Mouse (Mus musculus) frontal cortex, postnatal 10 days (tissue): ENCODE measurements around the gene Ccdc177.
"Not testable (repeated sequence)": the region's sequence is repeated elsewhere in the genome, so short reads cannot be mapped to it uniquely, and the experiment has no call there.

Experiments used
- DNase-seq, 2 experiments: peaks; one replicate each; pipeline ENCODE4 v3.0.0; 2022; ENCODE audit warnings: low spot score in 2 of 2, mixed read lengths in 1 of 2

Ccdc177 gene

DNA sequence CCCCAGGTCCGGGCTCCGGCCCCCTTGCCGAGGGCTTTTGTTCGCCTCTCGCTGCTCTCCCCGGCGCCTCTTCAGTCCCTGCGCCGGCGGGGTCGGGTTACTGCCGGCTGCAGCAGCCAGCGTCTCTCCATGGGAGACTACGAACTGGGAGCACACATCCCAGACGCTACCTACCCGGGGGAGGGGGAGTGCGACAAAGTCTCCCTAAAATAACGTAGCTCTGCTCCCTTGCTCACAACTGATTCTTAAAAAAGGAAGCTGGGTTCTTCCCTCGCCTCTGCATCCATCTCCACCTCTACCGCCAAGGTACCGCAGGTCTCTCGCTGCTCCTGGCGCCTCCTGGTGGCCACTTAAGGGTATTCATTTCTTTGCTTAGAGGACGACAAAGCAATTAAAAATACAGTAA is at the start of gene Ccdc177:
Ccdc177 (minus strand) TSS at position 292 of the 406 bp plus-strand sequence.
- peak; percentile 79 to 85 for DNase-seq

DNA sequence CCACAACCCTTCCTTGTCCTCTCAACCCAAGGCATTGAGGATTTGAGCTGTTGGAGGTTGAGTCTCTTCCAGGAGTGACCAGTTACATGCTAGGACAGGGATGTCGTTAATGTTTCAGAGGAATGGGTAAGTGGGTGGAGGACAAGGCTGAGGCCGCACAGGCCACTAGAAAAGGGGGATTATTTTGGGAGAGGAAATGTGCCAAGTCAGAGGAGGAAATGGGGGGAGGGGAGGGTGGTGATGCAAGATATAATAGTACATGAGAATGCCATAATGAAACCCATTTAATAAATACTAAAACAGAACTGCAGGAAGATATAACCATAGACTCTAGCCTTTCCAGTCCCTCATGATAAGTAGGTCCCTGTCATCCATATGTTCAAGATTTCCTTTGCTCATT is 49.5 kb upstream of the Ccdc177 start:
- DNase-seq, result no peak

DNA sequence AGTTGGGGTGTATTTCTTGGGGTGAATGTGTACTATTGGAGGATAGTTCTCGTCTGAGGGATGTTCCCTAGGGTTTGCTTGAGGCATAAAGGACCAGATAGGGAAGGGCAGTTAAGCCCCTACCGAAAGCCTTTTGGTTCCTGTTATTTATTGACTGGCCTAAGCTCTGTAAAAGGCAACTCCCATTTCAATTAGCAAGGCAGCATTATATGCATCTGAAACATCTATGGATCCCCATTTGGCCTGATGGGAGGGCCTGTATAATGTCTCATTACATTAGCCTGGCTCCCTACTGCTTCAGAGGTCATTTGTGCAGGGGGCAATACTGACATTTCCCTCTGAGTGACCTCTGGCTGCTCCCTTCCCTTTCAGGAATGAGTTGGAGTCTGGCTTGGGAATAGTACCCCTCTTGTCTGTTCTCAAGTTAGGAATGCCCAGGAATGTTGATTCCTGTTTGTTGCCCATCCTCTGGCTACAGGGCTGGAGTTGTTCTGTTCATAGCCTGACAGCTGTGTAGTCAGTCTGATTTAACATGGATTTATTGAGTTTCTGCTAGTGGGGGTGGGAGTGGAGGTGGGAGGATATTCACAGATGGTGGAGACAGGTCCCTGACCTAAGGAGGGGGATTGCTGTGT is 47.1 kb upstream of the Ccdc177 start:
- no peak for DNase-seq

DNA sequence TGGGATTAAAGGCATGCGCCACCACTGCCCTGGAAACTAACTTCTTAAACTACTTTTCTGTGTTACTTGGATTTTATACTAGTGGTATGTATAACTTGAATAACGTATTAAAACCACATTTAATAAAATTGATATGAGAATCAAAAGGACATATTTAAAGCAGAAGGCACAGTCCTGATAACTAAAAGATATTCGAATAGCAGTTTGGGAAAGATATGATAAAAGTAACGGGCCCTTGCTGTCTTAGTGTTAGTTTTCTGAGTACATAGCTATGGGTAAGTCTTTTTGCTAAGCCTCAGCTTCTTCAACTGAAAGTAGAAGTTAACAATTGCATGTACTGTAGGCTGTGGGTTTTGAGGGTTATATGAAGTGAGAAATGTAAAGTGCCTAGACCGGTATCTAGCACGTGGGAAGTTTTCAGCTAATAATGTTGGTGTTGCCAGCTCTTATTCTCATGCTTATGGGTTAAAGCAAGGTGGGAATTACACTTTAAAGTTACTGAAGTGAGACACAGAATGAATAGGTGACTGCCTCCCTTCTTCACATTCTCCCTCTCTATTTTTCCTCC is 44.5 kb upstream of the Ccdc177 start:
- DNase-seq, result no peak

DNA sequence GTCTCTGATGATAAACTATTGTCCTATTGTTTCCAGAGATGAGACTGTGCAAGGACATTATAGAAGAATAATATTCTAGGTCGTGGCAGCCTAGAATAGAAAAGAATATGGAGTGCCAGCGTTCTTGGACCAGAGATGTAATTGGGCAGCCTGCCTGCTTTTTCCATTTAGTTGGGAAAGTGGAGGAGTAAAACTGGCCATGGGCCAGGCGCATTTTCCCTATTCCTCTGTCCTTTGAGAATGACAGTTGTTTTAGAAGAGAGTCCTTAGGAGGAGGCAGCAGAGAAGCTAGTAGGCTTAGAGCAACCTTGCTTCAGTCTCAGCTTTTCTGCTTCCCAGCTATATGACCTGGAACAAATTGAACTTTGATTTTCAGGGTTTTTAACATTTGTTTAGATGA is 43.4 kb upstream of the Ccdc177 start:
- peak; percentile 29 to 48 for DNase-seq

DNA sequence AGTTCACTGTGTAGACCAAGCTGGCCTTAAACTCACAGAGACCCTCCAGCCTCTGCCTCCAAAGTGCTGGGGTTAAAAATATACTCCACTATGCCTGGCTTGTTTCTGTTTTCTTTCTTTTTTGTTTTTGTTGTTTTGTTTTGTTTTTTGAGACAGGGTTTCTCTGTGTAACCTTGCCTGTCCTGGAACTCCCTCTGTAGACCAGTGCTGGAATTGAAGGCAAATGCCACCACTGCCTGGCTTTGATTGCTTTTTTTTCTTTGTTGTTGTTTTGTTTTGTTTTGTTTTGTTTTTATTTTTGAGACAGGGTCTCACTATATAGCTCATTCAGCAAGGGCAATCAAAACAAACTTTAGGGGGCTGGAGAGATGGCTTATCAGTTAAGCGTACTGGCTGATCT is 41.0 kb upstream of the Ccdc177 start:
- no peak for DNase-seq

DNA sequence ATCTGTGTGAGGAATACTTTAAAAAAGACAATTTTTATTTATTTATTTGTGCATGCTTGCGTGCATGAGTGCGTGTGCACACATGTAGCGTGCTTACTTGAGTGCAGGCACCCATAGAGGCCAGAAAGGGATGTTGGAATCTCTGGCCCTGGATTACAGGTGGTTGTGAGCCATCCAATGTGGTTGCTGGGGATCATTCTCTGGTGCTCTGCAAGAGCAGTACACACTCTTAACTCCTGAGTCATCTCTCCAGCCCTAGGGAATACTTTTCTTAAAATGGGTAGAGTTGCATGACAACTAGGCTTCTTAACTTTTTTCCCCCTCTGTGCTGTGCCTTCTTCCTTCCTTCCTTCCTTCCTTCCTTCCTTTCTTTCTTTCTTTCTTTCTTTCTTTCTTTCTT is 39.7 kb upstream of the Ccdc177 start:
- DNase-seq, result no peak

DNA sequence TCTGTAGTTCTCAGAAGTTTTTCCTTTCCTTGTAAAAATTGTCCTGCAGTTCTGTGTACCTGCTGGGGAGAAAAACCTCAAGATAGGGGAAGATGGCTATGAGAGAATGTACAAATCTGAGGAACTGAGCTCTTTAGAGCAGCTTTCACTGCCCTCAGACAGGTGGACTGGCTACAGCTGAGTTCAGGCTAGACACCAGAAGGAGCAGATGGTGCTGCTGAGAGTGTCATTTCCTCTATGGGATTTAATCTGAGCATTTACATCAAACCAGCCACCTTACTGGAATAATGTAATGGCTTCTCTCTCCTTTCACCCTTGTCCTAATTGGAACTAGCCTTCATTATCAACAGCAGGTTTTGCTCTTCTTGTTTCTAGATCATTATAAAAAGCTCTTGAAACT is 37.8 kb upstream of the Ccdc177 start:
- no peak for DNase-seq

DNA sequence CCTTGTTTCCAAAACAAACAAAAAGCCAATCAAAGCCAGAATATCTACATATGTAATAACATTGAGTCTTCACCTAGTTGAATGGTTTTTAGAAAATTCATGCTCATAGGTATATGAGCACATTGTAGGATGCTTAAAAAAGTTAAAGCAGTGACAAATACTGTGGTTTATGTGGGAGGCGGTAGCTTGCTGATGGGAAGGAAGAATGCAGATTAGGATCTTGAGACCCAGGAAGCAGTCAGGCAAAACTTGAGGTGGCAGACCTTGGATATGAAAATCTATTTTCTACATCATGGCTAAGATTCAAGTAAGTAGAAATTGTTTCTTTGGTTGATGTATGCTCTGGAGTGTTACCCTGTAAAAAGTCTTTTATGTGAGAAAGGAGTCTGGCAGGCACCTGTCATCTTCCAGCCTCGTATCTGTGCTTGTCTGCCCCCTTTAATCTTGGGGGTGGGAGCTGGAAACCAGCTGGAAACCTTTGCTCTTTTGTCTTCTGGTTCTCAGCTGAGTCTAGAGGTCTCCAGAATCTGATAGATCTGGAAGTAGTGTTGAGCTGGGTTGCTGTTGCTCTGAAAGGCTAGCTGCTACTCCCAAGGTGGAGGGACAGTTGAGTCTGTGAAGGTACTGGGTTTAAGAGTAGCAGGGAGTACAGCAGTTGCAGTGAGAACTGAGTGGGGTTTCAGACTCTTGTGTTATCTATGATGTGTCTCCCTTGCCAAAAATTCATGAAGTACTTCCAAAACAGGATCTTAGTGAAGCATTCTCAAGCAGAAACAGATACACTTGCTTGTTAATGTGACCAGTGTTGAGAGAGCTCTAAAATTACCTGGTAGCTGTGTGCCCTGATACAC is 34.7 kb upstream of the Ccdc177 start:
- DNase-seq, result no peak

DNA sequence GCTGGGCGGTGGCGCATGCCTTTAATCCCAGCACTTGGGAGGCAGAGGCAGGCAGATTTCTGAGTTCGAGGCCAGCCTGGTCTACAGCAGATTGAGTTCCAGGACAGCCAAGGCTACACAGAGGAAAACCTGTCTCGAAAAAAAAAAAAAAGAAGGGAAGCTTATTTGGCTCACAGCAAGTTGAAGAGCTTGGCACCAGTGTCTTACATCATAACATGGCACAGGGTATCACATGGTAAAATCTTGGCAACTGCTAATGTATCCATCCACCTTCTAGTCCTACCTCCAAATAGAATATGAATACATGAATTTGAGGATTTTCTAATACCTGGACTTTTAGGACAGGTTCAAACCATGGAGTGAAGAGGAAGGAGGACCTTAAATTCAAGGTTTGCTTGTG is 34.0 kb upstream of the Ccdc177 start:
- no peak for DNase-seq

DNA sequence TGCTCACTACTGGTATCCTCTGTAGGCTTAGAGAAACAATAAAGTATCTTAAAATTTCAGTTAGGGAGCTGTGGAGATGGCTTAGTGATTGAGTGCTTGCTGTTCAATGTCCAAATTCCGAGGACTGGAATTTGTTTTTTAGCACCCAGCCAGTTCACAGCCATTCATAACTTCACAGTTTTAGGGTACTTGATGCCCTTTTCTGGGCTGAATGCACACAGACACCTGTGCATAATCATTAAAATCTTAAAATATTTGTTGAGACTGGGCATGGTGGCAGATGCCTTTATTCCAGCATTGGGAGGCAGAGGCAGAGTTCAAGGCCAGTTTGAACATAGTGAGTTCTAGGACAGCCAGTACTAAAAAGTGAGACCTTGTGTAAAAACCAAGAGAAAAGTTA is 33.0 kb upstream of the Ccdc177 start:
- DNase-seq, result no peak

DNA sequence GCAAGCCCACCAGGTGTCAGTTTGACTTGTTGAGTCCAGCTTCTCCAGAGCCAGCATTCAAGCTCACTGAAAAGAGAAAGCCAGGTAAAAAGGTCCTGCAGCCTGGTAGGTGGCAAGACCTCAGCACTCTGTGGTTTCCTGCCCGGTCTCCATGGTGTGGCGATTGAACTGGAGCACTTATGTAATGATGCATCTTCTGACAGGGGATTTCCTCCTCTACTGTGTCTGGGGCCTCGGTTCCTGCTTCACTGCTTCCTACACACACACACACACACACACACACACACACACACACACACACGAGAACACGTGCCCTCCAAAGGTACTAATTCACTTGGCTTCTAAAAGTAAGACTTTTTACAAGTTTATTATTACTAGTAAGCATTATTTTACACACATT is 32.4 kb upstream of the Ccdc177 start:
- DNase-seq, result no peak

DNA sequence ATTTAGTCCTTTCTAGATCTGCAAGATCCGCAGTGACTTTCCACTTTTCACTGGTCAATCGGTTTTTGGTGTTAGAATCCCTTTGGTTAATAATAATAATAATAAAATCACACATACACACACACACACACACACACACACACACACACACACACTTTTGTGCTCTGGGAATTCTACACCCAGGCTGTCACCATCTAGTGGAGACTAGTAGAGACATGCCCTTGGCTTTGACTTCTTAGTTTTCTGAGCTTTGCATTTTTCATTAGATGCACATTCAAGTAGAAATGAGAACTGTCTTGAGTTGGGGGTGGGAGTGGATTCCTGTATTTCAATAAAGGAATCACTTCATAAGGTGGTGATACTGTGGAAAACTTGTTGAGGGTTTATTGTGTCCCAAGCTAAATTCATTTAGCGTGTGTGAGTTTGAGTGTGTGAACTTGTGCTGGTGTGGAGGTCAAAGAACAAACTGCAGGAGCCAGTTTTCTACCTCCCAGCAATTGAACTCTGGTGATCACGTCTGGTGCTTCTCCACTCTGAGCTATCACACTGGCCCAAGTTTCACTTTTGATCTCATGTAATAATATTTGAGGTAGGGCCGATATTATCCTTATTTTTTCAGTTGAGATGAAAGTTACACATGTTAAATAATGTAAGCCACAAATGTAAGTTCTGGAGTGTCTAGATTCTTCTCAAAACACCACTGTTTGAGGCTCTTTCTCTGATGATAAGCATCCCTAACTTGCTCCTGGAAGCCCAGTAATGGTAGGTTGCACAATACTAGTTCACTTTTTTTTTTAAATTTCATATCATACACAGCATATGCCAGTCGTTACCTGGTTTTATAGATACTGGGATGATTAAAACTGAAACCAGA is 31.3 kb upstream of the Ccdc177 start:
- DNase-seq, result no peak

DNA sequence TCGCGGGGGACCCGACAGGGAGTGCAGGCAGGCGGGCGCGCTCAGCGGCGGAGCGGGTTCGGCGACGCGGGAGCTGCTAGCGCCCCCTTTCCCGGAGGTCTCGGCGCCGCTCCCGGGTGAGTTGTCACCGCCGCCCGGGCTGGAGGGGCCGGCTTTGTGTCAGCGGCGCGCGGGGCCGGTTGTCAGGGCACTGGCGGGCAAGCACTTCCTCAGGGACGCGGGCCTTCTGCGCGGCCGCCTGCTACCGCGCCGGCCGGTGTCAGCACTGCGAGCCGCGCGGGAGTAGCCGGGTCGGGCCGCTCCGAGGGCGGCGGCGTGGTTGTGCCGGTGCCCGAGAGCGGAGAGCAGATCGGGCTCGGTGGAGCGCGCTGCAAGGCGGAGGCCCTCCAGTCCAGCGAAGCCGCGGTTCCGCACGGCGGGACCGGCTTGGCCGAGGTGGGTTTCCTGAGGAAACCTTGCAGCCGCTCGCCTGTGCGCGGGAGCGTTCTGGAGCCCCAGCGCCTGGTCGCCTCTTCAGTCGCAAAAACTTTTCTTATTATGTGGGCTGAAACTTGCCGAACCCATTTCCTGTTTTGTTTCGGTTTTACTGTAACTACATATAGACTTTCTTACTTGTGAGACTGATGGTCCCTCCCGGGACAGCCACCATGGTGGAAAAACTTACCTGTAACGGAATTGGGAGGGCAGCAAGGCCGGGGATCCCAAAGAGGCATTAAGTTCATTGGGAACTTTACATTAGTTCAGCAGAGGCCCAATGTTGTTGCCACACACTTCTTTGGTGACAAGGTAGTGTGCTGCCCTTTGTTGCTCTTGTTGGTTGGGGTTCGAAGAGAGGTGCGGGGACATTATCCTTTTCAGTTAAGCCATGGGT is 30.4 kb upstream of the Ccdc177 start:
- DNase-seq, result no peak

DNA sequence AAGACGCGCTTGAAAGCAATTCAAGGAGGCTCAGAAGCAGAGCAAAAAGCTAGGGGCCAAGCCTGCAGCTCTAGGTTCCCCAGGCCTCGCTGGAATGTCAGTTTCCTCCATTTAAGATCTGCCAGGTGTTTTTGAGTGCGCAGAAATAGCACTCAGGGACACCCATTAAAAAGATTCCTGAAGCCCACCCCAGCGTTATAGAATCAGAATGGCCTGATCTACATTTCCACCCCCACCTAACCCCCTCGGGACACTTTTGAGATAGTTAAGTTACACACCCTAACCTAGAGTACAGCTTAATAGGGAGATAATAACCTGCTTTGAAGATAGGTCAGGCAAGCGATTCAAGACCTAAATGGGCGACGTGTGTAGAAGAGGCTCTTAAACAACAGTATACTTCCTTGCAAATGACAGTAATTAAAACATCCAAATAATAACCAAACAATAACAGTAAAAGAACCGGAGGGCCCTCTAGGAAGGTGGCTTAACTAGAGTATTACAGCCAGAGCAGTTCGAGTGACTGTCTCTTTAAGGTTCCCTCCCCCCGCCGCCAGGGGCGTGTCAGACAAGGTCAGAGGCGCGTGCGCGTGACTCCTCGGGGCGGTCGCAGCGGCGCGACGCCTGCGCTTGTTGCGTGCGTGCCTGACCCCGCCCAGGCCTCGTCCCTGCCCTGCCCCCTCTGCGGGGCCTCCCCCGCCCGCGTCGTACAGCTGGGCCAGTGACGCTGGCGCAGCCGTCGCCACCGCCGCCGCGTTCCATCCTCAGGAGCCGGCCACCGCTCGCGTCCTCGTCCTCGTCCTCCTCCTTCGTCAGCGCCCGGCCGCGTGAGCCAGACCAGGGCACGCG is 29.6 kb upstream of the Ccdc177 start, which contains the start of gene Susd6:
Susd6 (plus strand) TSS at position 662 of the 846 bp plus-strand sequence.
- peak; percentile 98 to 99 for DNase-seq

DNA sequence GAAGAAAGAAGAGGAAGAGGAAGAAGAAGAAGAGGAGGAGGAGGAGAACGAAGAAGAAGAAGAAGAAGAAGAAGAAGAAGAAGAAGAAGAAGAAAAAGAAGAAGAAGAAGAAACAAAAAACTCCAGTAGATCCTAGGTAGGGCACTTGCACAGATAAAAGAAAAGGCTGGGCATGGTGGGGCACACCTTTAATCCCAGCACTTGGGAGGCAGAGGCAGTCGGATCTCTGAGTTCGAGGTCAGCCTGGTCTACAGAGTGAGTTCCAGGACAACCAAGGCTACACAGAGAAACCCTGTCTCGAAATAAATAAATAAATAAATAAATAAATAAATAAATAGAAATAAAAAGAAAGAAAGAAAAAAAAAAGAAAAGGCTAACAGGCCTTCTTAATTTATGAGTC is 28.8 kb upstream of the Ccdc177 start:
- DNase-seq, result not testable (repeated sequence)

DNA sequence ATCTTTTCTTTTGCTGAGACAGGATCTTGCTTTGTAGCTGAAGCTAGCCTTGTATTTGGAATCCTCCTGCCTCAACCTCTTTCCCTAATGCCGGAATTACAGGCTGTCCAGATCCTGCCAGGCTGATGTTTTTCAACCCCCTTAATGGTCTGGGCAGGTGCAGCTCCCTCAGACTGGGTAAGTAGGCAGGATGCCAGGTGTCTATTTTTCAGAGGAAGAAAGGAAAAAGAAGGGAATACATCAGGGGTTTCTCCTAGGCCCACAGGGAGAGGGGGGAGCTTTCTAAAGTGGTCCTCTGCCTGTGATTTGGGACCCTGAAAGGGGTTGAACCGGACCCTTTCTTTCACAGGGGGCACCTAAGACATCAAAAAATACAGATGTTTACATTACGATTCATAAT is 27.7 kb upstream of the Ccdc177 start:
- no peak for DNase-seq

DNA sequence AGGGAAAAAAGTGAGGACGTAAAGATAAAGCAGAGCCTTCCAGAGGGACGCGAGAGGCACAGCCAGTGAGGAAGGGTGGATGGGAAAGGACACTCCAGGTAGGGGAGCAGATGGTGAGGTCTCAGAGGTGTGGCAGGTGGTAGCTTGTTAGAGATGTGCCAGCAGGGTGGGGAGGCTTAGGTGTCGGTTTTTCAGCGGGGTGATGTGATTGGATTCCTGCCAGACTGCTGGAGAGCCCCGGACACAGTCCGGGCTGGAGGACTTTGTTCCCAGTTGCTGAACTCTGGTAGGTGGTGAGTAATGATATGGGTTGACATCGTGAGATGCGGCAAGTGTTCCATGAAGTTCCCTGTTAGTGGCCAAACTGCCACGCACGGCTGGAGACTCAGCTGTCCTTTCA is 27.1 kb upstream of the Ccdc177 start:
- DNase-seq, result no peak

DNA sequence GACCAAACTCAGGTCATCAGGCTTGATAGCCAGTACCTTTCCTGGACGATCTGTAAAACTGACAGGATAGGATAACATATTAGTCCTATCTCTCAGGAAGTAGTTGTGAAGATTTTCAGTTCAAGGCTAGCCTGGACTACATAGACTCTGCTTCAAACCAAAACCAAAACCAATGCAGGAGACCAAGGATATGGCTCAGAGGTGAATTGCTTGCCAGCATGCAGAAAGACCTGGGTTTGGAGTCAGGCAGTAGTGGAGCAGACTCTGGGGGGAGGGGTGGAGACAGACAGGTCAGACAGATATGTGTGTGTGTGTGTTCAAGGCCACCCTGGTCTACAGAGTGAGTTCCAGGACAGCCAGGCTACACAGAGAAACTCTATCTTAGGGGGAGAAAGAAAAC is 26.1 kb upstream of the Ccdc177 start:
- DNase-seq, result no peak

DNA sequence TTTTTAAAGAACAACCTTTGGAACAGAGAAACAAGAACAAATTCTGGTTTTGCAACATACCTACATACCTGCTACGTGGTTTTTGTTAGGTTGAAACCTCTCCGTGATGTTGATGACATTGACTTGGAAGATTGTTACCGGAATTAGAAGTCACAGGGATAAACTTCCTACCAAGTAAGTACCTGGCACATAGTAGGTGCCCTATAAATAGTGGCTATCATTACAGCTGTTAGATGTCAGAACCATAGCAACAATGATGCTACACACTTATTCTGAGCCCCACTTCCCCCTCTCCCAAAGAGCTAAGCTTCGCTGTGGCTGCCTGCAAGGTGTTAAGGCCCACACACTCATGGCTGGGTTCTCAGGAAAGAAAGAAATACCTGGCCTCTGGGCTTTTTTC is 25.1 kb upstream of the Ccdc177 start:
- no peak for DNase-seq
